Mouse (Mus musculus) hindbrain, embryonic 12.5 days (tissue): ENCODE measurements at regions not wholly inside any gene's neighbourhood (a gene's known extent, or its start where the extent isn't known, plus 50 kb on each side); places are given as distances from the start of the nearest gene placed in this dataset.

ENCODE experiments used
- ATAC-seq: fragments of 200-750 bp; cut with Nextera tagmentation; 2 replicates; pipeline ENCODE4 v1.8.0; 2017; ENCODE audit warnings: moderate TSS enrichment; ENCODE audit not compliant: low FRiP score
- H3K27ac ChIP-seq: fragments of 300-500 bp; sonication (generic); 2 replicates; pipeline ENCODE4 v1.5.1; 2016; ENCODE audit warnings: mild to moderate bottlenecking
- H3K27me3 ChIP-seq: fragments of 300-500 bp; sonication (generic); 2 replicates; pipeline ENCODE4 v1.6.1; 2016; ENCODE audit warnings: mild to moderate bottlenecking
- H3K36me3 ChIP-seq: fragments of 300-500 bp; sonication (generic); 2 replicates; pipeline ENCODE4 v1.6.1; 2016; ENCODE audit warnings: mild to moderate bottlenecking
- H3K4me1 ChIP-seq: fragments of 300-500 bp; sonication (generic); 2 replicates; pipeline ENCODE4 v1.6.1; 2016
- H3K4me2 ChIP-seq: fragments of 300-500 bp; sonication (generic); replicated peaks from 2 replicates; pipeline ENCODE4 v1.6.1; 2016; ENCODE audit warnings: mild to moderate bottlenecking
- H3K4me3 ChIP-seq: fragments of 300-500 bp; sonication (generic); 2 replicates; pipeline ENCODE4 v1.5.1; 2016; ENCODE audit warnings: mild to moderate bottlenecking
- H3K9ac ChIP-seq: fragments of 300-500 bp; sonication (generic); 2 replicates; pipeline ENCODE4 v1.6.1; 2016; ENCODE audit warnings: mild to moderate bottlenecking, moderate library complexity
- H3K9me3 ChIP-seq: fragments of 300-500 bp; sonication (generic); replicated peaks from 2 replicates; pipeline ENCODE4 v1.6.1; 2016; ENCODE audit warnings: mild to moderate bottlenecking
- WGBS: fragments of 180-500 bp; shearing (Covaris S2); methylation state at CpG from one replicate; pipeline ENCODE4 v1.1.7; 2016; 5-methylcytosine and 5-hydroxymethylcytosine counted together

GRCm38 (mm10) chr12:67471666-67472065 is 249.3 kb upstream of the Mdga2 start:
- Histone ChIP-seq H3K27ac (no peak overlapping the region), H3K36me3 (no peaks in the 10 kb centered on the region), H3K4me2 (no peak overlapping the region), H3K4me3 (no peak overlapping the region), H3K27me3 (no peaks in the 10 kb centered on the region), H3K9me3 (no peaks in the 10 kb centered on the region), H3K9ac (no peak overlapping the region), H3K4me1 (no peaks in the 10 kb centered on the region)
- WGBS: 83% methylated on average over 2 of the region's 2 CpGs
- no peak for ATAC-seq

GRCm38 (mm10) chr12:67471001-67471400 is 248.7 kb upstream of the Mdga2 start:
- no peaks in the 10 kb centered on the region for H3K27me3 ChIP-seq
- H3K36me3 ChIP-seq: no peaks in the 10 kb centered on the region
- no peaks in the 10 kb centered on the region for H3K4me1 ChIP-seq
- no peak overlapping the region for H3K4me2 ChIP-seq
- WGBS: 83% methylated on average over 3 of the region's 3 CpGs
- no peak overlapping the region for H3K27ac ChIP-seq
- H3K4me3 ChIP-seq: no peak overlapping the region
- H3K9ac ChIP-seq: no peak overlapping the region
- no peak for ATAC-seq
- H3K9me3 ChIP-seq: no peaks in the 10 kb centered on the region

- 43% methylated on average over 1 of the region's 1 CpGs for WGBS
- H3K9ac ChIP-seq: no peak overlapping the region
- no peaks in the 10 kb centered on the region for H3K9me3 ChIP-seq
- H3K36me3 ChIP-seq: no peaks in the 10 kb centered on the region
- no peaks in the 10 kb centered on the region for H3K4me1 ChIP-seq
- H3K27ac ChIP-seq: no peak overlapping the region
- H3K4me2 ChIP-seq: no peak overlapping the region
- no peak overlapping the region for H3K4me3 ChIP-seq
- ATAC-seq: peak; percentile 58; the same call in 1 of the 2 replicates
- H3K27me3 ChIP-seq: no peaks in the 10 kb centered on the region
These were observed 226.8 kb upstream of the Mdga2 start for GRCm38 (mm10) chr12:67449109-67449508.

- H3K9me3 ChIP-seq: no peaks in the 10 kb centered on the region
- 47% methylated on average over 6 of the region's 6 CpGs for WGBS
- H3K4me3 ChIP-seq: no peak overlapping the region
- ATAC-seq: no peak
- H3K27me3 ChIP-seq: no peaks in the 10 kb centered on the region
- no peak overlapping the region for H3K4me2 ChIP-seq
- H3K9ac ChIP-seq: no peak overlapping the region
- no peaks in the 10 kb centered on the region for H3K36me3 ChIP-seq
- no peak overlapping the region for H3K27ac ChIP-seq
- H3K4me1 ChIP-seq: no peaks in the 10 kb centered on the region
These were observed 208.1 kb upstream of the Mdga2 start for GRCm38 (mm10) chr12:67430318-67430950.

- Histone ChIP-seq H3K27me3 (no peaks in the 10 kb centered on the region), H3K27ac (no peak overlapping the region), H3K4me2 (no peak overlapping the region), H3K4me1 (no peaks in the 10 kb centered on the region), H3K9ac (no peak overlapping the region), H3K36me3 (no peaks in the 10 kb centered on the region), H3K4me3 (no peak overlapping the region), H3K9me3 (no peaks in the 10 kb centered on the region)
- 79% methylated on average over 6 of the region's 6 CpGs for WGBS
- no peak for ATAC-seq
These were observed 204.5 kb upstream of the Mdga2 start for GRCm38 (mm10) chr12:67426801-67427200.

- Histone ChIP-seq H3K9ac (no peak overlapping the region), H3K4me3 (no peak overlapping the region), H3K27ac (no peak overlapping the region), H3K4me1 (no peaks in the 10 kb centered on the region), H3K36me3 (no peaks in the 10 kb centered on the region), H3K27me3 (no peaks in the 10 kb centered on the region), H3K9me3 (no peaks in the 10 kb centered on the region), H3K4me2 (no peak overlapping the region)
- no peak for ATAC-seq
- 73% methylated on average over 3 of the region's 3 CpGs for WGBS
These were observed 177.2 kb upstream of the Mdga2 start for GRCm38 (mm10) chr12:67399537-67399936.

- 78% methylated on average over 1 of the region's 1 CpGs for WGBS
- Histone ChIP-seq H3K4me2 (no peak overlapping the region), H3K9ac (no peak overlapping the region)
These were observed 152.2 kb upstream of the Mdga2 start for GRCm38 (mm10) chr12:67374530-67374929.

GRCm38 (mm10) chr12:67348551-67348950 is 126.2 kb upstream of the Mdga2 start:
- Histone ChIP-seq H3K4me2 (no peak overlapping the region), H3K27ac (no peak overlapping the region), H3K4me3 (no peak overlapping the region), H3K9ac (no peak overlapping the region), H3K36me3 (no peaks in the 10 kb centered on the region), H3K9me3 (no peaks in the 10 kb centered on the region), H3K4me1 (no peaks in the 10 kb centered on the region), H3K27me3 (no peaks in the 10 kb centered on the region)
- WGBS: 4% methylated on average over 2 of the region's 2 CpGs
- no peak for ATAC-seq

More at GRCm38 (mm10) chr12:67374530-67374929, 152.2 kb upstream of the Mdga2 start:
- no peak for ATAC-seq
- Histone ChIP-seq H3K27ac (no peak overlapping the region), H3K27me3 (no peaks in the 10 kb centered on the region), H3K4me3 (no peak overlapping the region), H3K36me3 (no peaks in the 10 kb centered on the region), H3K9me3 (no peaks in the 10 kb centered on the region), H3K4me1 (no peaks in the 10 kb centered on the region)

GRCm38 (mm10) chr12:67332483-67332998 is 110.2 kb upstream of the Mdga2 start:
- Histone ChIP-seq H3K4me3 (no peak overlapping the region), H3K4me2 (no peak overlapping the region), H3K27me3 (no peaks in the 10 kb centered on the region), H3K4me1 (no peaks in the 10 kb centered on the region), H3K9ac (no peak overlapping the region), H3K27ac (no peak overlapping the region), H3K9me3 (no peaks in the 10 kb centered on the region), H3K36me3 (no peaks in the 10 kb centered on the region)
- no peak for ATAC-seq
- WGBS: 80% methylated on average over 2 of the region's 2 CpGs

- no peaks in the 10 kb centered on the region for H3K36me3 ChIP-seq
- ATAC-seq: no peak
- H3K9me3 ChIP-seq: no peaks in the 10 kb centered on the region
- H3K9ac ChIP-seq: no peak overlapping the region
- no peaks in the 10 kb centered on the region for H3K4me1 ChIP-seq
- no peak overlapping the region for H3K4me2 ChIP-seq
- WGBS: 65% methylated on average over 2 of the region's 2 CpGs
- H3K27ac ChIP-seq: no peak overlapping the region
- no peak overlapping the region for H3K4me3 ChIP-seq
- H3K27me3 ChIP-seq: no peaks in the 10 kb centered on the region
These were observed 104.0 kb upstream of the Mdga2 start for GRCm38 (mm10) chr12:67326326-67326725.

- Histone ChIP-seq H3K9me3 (no peaks in the 10 kb centered on the region), H3K27ac (no peak overlapping the region), H3K36me3 (no peaks in the 10 kb centered on the region), H3K4me1 (no peaks in the 10 kb centered on the region), H3K27me3 (no peaks in the 10 kb centered on the region), H3K9ac (no peak overlapping the region), H3K4me3 (no peak overlapping the region), H3K4me2 (no peak overlapping the region)
- ATAC-seq: no peak
- WGBS: 38% methylated on average over 1 of the region's 1 CpGs
These were observed 103.5 kb upstream of the Mdga2 start for GRCm38 (mm10) chr12:67325799-67326198.

GRCm38 (mm10) chr12:67325335-67325734 is 103.0 kb upstream of the Mdga2 start:
- H3K9me3 ChIP-seq: no peaks in the 10 kb centered on the region

GRCm38 (mm10) chr12:67318687-67319086 is 96.3 kb upstream of the Mdga2 start:
- Histone ChIP-seq H3K4me2 (no peak overlapping the region), H3K27ac (no peak overlapping the region), H3K9me3 (no peaks in the 10 kb centered on the region), H3K9ac (no peak overlapping the region), H3K27me3 (no peaks in the 10 kb centered on the region), H3K4me3 (no peak overlapping the region), H3K4me1 (no peaks in the 10 kb centered on the region), H3K36me3 (no peaks in the 10 kb centered on the region)
- no peak for ATAC-seq
- 80% methylated on average over 2 of the region's 2 CpGs for whole genome bisulfite sequencing

More at GRCm38 (mm10) chr12:67325335-67325734, 103.0 kb upstream of the Mdga2 start:
- Histone ChIP-seq H3K36me3 (no peaks in the 10 kb centered on the region), H3K4me1 (no peaks in the 10 kb centered on the region), H3K9ac (no peak overlapping the region), H3K27me3 (no peaks in the 10 kb centered on the region), H3K4me2 (no peak overlapping the region), H3K4me3 (no peak overlapping the region), H3K27ac (no peak overlapping the region)
- ATAC-seq: no peak
- 67% methylated on average over 4 of the region's 4 CpGs for WGBS
